Mouse (Mus musculus): ENCODE results near the gene Rtca. TPM values are rescaled to one million over a fixed set of nuclear protein-coding genes. Genes with fewer than 3 reads are reported as not detected.

Rtca gene
- polyA plus RNA-seq (2014; fragmentation: Nextera tagmentation; extraction: Ambion mirVana), result 92.2 and 95.6 TPM in 2 replicates

DNA sequence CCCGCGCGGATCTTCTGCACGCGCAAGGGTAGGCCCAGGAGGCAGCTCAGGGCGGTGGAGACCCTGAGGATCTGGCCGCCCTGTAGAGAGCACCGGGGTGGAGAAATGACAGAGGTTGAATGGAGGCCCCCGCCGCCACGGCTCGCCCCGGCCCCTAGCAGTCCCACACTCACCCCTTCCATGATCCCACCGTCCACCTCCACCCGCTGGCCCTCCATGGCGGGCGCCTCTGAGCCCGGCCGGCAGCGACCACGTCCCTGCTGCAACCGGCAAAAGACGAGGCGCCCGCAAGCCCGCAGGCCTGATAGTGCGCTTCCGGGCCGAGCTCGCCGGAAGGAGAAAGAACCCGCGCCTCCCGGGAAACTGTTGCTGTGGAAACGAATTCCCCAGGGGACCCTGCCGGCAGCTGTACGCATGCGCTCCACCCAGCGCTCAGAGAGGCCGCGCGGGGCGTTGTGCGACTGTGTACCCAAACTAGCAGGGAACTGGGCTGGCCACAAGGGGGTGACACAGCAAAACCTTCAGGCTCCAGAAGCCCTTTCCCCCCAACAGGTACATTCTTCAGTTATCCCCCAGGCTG lies at the start of gene Rtca:
Gene Rtca, minus strand, starts transcription at position 437 of the 580 bp plus-strand sequence.
- no peaks in the 10 kb centered on the region for H3K27me3 ChIP-seq (ENCODE audit: control insufficient read depth, insufficient read depth, low read length)
- ATAC-seq (ENCODE audit: low FRiP score, low TSS enrichment), result peak; percentile 93
- H3K9ac ChIP-seq (ENCODE audit: low read depth, low read length), result peak within 1 kb of the TSS; percentile 93
- peaks cover 6% of the 10 kb centered on the region for H3K4me1 ChIP-seq (ENCODE audit: control insufficient read depth, insufficient read depth, low read length)
- H3K9me3 ChIP-seq (ENCODE audit: control insufficient read depth, low read length), result no peaks in the 10 kb centered on the region
- 1% methylated on average over 42 of the region's 44 CpGs for WGBS
- H3K4me2 ChIP-seq (replicated peaks; ENCODE audit: low read depth, low read length), result peak within 1 kb of the TSS; percentile 77
- peak within 1 kb of the TSS; percentile 51 for H3K27ac ChIP-seq (ENCODE audit: low read depth, low read length)
- peak within 1 kb of the TSS; percentile 93 for H3K4me3 ChIP-seq (ENCODE audit: low read length)
- peaks cover 27% of the 10 kb centered on the region for H3K36me3 ChIP-seq (ENCODE audit: control insufficient read depth, insufficient read depth, low read length)

DNA sequence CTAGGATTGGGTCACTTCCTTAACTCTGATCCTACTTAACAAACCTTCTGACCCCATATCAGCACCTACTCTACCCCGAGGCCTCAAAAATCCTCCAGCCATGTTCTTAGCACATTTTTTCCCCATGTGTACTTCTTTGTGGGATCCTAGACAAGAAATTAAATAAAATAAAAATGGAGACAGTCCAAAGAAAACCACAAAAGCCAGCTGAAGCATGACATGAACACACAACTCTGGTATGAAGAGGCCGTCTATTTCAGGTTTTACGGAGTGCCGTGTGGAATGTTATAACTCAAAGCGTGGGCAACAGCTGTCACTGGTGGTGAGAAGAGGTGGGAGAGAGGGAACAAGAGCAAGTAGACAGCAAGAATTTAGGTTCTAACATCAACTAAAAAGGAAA lies 43.4 kb upstream of the Rtca start:
- H3K9me3 ChIP-seq (ENCODE audit: control insufficient read depth, low read length), result no peaks in the 10 kb centered on the region
- no peaks in the 10 kb centered on the region for H3K4me1 ChIP-seq (ENCODE audit: control insufficient read depth, insufficient read depth, low read length)
- 91% methylated on average over 5 of the region's 5 CpGs for WGBS
- H3K4me3 ChIP-seq (ENCODE audit: low read length), result no peak overlapping the region
- H3K9ac ChIP-seq (ENCODE audit: low read depth, low read length), result no peak overlapping the region
- H3K27me3 ChIP-seq (ENCODE audit: control insufficient read depth, insufficient read depth, low read length), result no peaks in the 10 kb centered on the region
- H3K4me2 ChIP-seq (replicated peaks; ENCODE audit: low read depth, low read length), result no peak overlapping the region
- H3K27ac ChIP-seq (ENCODE audit: low read depth, low read length), result no peak overlapping the region
- H3K36me3 ChIP-seq (ENCODE audit: control insufficient read depth, insufficient read depth, low read length), result peaks cover 26% of the 10 kb centered on the region; the same call in 1 of the 2 replicates
- ATAC-seq (ENCODE audit: low FRiP score, low TSS enrichment), result no peak

GRCm38 (mm10) chr3:116547430-116547829 lies 39.4 kb upstream of the Rtca start:
- no peaks in the 10 kb centered on the region for H3K27me3 ChIP-seq (ENCODE audit: control insufficient read depth, insufficient read depth, low read length)
- H3K36me3 ChIP-seq (ENCODE audit: control insufficient read depth, insufficient read depth, low read length), result peaks cover 33% of the 10 kb centered on the region; the same call in 1 of the 2 replicates
- ATAC-seq (ENCODE audit: low FRiP score, low TSS enrichment), result no peak

GRCm38 (mm10) chr3:116542532-116542931 lies 34.5 kb upstream of the Rtca start:
- Histone ChIP-seq H3K27ac (ENCODE audit: low read depth, low read length) (no peak overlapping the region), H3K36me3 (ENCODE audit: control insufficient read depth, insufficient read depth, low read length) (peaks cover 37% of the 10 kb centered on the region), H3K4me3 (ENCODE audit: low read length) (no peak overlapping the region), H3K27me3 (ENCODE audit: control insufficient read depth, insufficient read depth, low read length) (no peaks in the 10 kb centered on the region), H3K9ac (ENCODE audit: low read depth, low read length) (no peak overlapping the region), H3K4me1 (ENCODE audit: control insufficient read depth, insufficient read depth, low read length) (no peaks in the 10 kb centered on the region), H3K4me2 (replicated peaks; ENCODE audit: low read depth, low read length) (no peak overlapping the region), H3K9me3 (ENCODE audit: control insufficient read depth, low read length) (no peaks in the 10 kb centered on the region)
- WGBS, result 41% methylated on average over 3 of the region's 3 CpGs
- ATAC-seq (ENCODE audit: low FRiP score, low TSS enrichment), result no peak

More at GRCm38 (mm10) chr3:116547430-116547829, 39.4 kb upstream of the Rtca start:
- no peak overlapping the region for H3K27ac ChIP-seq (ENCODE audit: low read depth, low read length)
- H3K9ac ChIP-seq (ENCODE audit: low read depth, low read length), result no peak overlapping the region
- H3K4me3 ChIP-seq (ENCODE audit: low read length), result no peak overlapping the region
- H3K4me1 ChIP-seq (ENCODE audit: control insufficient read depth, insufficient read depth, low read length), result no peaks in the 10 kb centered on the region
- WGBS, result 87% methylated on average over 5 of the region's 5 CpGs
- no peaks in the 10 kb centered on the region for H3K9me3 ChIP-seq (ENCODE audit: control insufficient read depth, low read length)
- H3K4me2 ChIP-seq (replicated peaks; ENCODE audit: low read depth, low read length), result no peak overlapping the region

DNA sequence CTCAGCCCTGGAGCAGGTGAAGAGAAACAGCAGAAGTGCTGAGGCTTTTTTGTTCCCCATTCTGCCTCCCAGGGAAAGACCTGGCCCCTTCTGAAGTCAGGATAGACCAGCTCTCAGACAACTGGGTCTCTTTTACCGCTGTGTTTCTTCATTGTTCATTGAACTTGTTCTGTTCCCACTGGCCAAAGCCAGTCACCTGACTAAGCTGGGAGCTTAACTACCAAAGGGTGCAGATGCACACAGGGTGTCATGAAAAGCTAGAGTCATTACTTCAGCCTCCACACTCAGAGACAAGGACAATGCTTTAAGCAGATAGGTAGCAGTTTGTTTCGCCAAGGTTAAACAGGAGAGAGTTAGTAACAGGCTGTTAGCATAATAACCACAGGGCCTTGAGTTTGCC lies 34.1 kb upstream of the Rtca start:
- Histone ChIP-seq H3K9ac (ENCODE audit: low read depth, low read length) (no peak overlapping the region), H3K9me3 (ENCODE audit: control insufficient read depth, low read length) (no peaks in the 10 kb centered on the region), H3K36me3 (ENCODE audit: control insufficient read depth, insufficient read depth, low read length) (peaks cover 34% of the 10 kb centered on the region), H3K4me2 (replicated peaks; ENCODE audit: low read depth, low read length) (no peak overlapping the region), H3K4me1 (ENCODE audit: control insufficient read depth, insufficient read depth, low read length) (0 out of 2 replicates have a peak, but pooled peaks cover 3% of the 10 kb centered on the region), H3K27me3 (ENCODE audit: control insufficient read depth, insufficient read depth, low read length) (no peaks in the 10 kb centered on the region), H3K4me3 (ENCODE audit: low read length) (no peak overlapping the region), H3K27ac (ENCODE audit: low read depth, low read length) (no peak overlapping the region)
- 35% methylated on average over 2 of the region's 2 CpGs for WGBS
- no peak for ATAC-seq (ENCODE audit: low FRiP score, low TSS enrichment)

- peak; percentile 85 for ATAC-seq (ENCODE audit: low FRiP score, low TSS enrichment)
- Histone ChIP-seq H3K27ac (ENCODE audit: low read depth, low read length) (0 out of 2 replicates have a peak overlapping the region, but pooled peaks have one; percentile 24), H3K9me3 (ENCODE audit: control insufficient read depth, low read length) (no peaks in the 10 kb centered on the region), H3K27me3 (ENCODE audit: control insufficient read depth, insufficient read depth, low read length) (no peaks in the 10 kb centered on the region), H3K4me3 (ENCODE audit: low read length) (no peak overlapping the region), H3K9ac (ENCODE audit: low read depth, low read length) (no peak overlapping the region), H3K36me3 (ENCODE audit: control insufficient read depth, insufficient read depth, low read length) (peaks cover 40% of the 10 kb centered on the region), H3K4me2 (replicated peaks; ENCODE audit: low read depth, low read length) (no peak overlapping the region), H3K4me1 (ENCODE audit: control insufficient read depth, insufficient read depth, low read length) (0 out of 2 replicates have a peak, but pooled peaks cover 8% of the 10 kb centered on the region)
- 26% methylated on average over 6 of the region's 6 CpGs for WGBS
Observed at GRCm38 (mm10) chr3:116537200-116537573, 29.2 kb upstream of the Rtca start.

DNA sequence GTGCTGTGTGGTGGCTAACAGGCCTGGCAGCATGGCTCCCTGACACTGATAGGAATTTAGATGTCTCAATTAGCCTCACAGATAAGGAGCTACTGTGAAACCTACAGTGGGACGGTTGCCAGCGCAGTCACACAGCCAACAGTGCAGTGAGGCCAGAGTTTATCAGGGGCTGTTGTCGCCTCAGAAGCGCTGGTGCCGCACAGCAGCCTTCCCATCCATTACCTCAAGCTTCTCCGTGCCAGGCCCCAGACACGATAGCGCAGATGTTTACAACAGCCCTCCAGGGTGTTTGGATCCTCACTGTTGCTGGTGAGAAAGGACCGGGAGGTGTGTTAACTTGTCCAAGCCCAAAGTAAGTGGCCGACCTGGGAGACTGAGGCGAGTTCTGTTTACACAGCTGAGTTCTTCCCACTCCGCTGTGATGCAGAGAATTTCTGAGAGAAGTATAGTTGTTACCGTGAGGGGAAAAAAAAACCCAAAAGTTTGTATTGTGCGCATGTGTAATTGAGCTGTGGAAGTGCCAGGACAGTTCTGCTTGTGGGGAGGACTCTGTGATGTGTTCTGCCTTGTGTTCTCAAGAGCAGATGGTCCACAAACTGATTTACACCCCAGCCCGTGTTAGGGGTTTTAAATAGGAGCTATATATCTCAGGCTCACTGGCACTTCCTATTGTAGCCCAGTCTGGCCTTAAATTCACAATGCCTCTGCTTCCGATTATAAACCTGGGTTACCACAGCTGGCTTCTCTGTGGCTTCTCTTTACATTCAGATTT lies 28.6 kb upstream of the Rtca start:
- Histone ChIP-seq H3K27me3 (ENCODE audit: control insufficient read depth, insufficient read depth, low read length) (no peaks in the 10 kb centered on the region), H3K4me1 (ENCODE audit: control insufficient read depth, insufficient read depth, low read length) (0 out of 2 replicates have a peak, but pooled peaks cover 8% of the 10 kb centered on the region), H3K9me3 (ENCODE audit: control insufficient read depth, low read length) (no peaks in the 10 kb centered on the region), H3K9ac (ENCODE audit: low read depth, low read length) (no peak overlapping the region), H3K36me3 (ENCODE audit: control insufficient read depth, insufficient read depth, low read length) (peaks cover 37% of the 10 kb centered on the region), H3K27ac (ENCODE audit: low read depth, low read length) (0 out of 2 replicates have a peak overlapping the region, but pooled peaks have one; percentile 24), H3K4me2 (replicated peaks; ENCODE audit: low read depth, low read length) (no peak overlapping the region), H3K4me3 (ENCODE audit: low read length) (no peak overlapping the region)
- peak; percentile 59 for ATAC-seq (ENCODE audit: low FRiP score, low TSS enrichment)
- 20% methylated on average over 16 of the region's 16 CpGs for WGBS

DNA sequence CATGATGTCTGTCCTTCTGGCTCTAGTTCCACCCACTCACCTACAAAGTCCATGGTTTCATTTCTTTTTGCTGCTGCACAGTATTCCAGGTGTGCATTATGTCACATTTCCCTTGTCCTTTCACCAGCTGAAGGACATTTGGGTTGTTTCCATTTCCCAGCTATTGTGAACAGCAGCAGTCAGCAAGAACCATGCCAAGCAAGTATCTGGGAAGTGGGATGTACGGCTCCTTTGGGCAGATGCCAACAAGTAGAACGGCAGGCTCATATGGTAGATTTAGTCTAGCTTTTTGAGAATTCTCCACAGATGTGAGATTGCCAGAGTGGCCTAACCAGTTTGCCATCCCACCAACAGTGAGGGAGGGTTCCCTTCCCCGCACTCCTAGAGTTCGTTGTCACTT lies 22.8 kb upstream of the Rtca start:
- no peak for ATAC-seq (ENCODE audit: low FRiP score, low TSS enrichment)
- 95% methylated on average over 4 of the region's 4 CpGs for WGBS

DNA sequence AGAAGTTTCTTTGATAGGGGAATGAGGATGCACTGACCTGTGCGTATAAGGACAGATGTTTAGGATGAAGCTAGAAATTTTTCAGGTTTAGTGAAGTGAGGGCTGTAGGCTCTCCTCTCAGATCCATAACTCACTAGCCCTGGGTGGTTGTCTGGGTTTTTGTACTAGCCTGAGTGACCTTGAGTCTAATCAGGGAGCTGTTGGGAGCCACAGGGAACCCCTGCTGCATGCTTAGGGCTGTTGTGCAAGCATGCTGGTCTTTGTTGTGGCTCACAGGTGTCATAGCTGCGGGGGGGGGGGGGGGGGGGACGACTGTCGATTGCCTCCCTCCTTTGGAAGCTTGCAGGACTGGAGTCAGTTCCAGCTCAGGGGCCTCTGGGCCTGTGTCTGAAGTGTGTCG lies 21.7 kb upstream of the Rtca start:
- Histone ChIP-seq H3K9me3 (ENCODE audit: control insufficient read depth, low read length) (no peaks in the 10 kb centered on the region), H3K4me3 (ENCODE audit: low read length) (no peak overlapping the region), H3K27ac (ENCODE audit: low read depth, low read length) (no peak overlapping the region), H3K27me3 (ENCODE audit: control insufficient read depth, insufficient read depth, low read length) (no peaks in the 10 kb centered on the region), H3K9ac (ENCODE audit: low read depth, low read length) (no peak overlapping the region), H3K4me2 (replicated peaks; ENCODE audit: low read depth, low read length) (no peak overlapping the region), H3K36me3 (ENCODE audit: control insufficient read depth, insufficient read depth, low read length) (peaks cover 10% of the 10 kb centered on the region), H3K4me1 (ENCODE audit: control insufficient read depth, insufficient read depth, low read length) (no peaks in the 10 kb centered on the region)
- ATAC-seq (ENCODE audit: low FRiP score, low TSS enrichment), result no peak
- 59% methylated on average over 4 of the region's 5 CpGs for WGBS

More for the DNA sequence above, 22.8 kb upstream of the Rtca start:
- Histone ChIP-seq H3K9me3 (ENCODE audit: control insufficient read depth, low read length) (no peaks in the 10 kb centered on the region), H3K9ac (ENCODE audit: low read depth, low read length) (no peak overlapping the region), H3K27me3 (ENCODE audit: control insufficient read depth, insufficient read depth, low read length) (no peaks in the 10 kb centered on the region), H3K27ac (ENCODE audit: low read depth, low read length) (no peak overlapping the region), H3K4me2 (replicated peaks; ENCODE audit: low read depth, low read length) (no peak overlapping the region), H3K36me3 (ENCODE audit: control insufficient read depth, insufficient read depth, low read length) (peaks cover 21% of the 10 kb centered on the region), H3K4me3 (ENCODE audit: low read length) (no peak overlapping the region), H3K4me1 (ENCODE audit: control insufficient read depth, insufficient read depth, low read length) (no peaks in the 10 kb centered on the region)
